Mouse (Mus musculus) spleen, embryonic (tissue): Measurements from ENCODE around the gene Galnt17.

Experiments used
- CTCF ChIA-PET: fragments of 350-600 bp; sonication (Branson Sonifier 250); formaldehyde crosslinking; loops from one replicate; lab custom pipeline; 2022; lab: Charles Lee

The Galnt17 gene

DNA sequence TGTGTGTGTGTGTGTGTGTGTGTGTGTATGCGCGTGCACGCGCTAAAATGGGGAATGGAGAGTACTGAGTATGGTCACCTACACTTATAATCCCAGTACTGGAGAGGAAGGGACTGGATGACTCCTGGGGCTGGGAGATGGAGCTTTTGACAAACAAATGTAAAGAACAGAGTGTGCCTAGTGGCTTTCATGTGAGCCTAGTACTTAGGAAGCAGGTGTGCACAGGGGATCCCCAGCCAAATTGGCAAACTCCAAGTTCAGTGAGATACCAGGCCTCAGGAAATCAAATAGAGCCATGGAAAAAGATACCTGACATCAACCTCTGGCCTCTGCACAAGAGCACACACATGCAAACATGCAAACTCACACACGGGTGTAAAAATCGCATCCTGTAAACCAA lies 61.7 kb downstream of the Galnt17 start:
- CTCF ChIA-PET = no interaction called here

DNA sequence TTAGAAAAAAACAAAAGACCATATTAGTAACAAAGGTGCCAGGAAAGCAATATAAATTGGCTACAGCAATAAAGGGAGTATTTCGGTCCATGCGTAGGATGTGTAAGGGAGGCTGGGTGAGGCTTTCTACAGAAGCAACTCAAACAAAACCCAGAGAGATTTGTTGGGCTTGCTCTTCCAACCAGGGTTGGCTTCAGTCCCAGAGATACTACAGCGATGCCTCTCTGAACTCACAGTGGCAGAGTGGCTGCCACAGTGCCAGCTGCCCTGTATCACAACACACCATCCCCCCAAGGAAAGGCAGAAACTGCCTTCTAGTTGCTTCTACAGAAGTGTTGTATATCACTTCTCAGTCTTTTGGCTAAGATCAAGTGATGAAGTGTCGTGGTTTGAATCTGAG lies 66.6 kb downstream of the Galnt17 start:
- CTCF ChIA-PET = no interaction called here

- CTCF ChIA-PET = no interaction called here
These were observed 68.5 kb downstream of the Galnt17 start for GRCm38 (mm10) chr5:131239813-131240212.

DNA sequence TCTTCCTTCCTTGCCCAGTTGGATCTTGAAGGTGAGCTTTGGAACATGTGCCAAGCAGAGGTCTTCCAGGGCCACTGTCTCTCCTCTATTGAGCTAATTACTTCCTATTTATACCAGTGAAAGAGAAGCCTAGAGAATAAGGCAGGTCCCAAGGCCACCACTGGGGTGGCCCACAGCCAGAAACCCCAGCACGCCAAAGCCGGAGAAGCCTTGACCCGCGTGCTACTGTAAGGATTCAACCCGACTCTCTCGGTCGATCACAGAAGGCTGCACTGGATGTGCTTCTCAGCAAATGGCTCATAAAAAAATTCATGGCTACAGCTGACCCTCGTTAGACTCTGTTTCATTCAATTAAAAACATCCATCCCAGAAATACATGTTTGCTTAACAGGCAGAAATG lies 71.4 kb downstream of the Galnt17 start:
- CTCF ChIA-PET = no interaction called here

- CTCF ChIA-PET = no interaction called here
These were observed 74.5 kb downstream of the Galnt17 start for GRCm38 (mm10) chr5:131233828-131234227.

DNA sequence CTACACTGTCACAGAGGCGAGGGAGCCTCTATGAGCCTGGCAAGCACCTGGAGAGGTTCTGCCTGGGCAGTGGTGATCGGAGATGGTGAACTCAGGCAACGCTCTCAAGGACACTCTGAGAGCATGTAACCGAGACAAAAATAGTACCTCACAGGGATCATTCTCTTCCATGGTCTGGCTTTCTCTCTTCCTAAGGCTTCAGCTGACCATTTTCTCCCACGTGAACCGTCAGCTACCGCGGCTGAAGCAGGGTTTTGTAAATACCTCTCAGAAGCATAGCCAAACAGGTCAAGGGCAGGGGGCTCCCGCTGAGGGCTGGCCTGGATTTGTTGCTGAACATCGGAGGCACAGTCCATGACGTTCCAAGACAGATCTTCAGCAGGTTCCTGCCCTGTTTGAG lies 77.2 kb downstream of the Galnt17 start:
- CTCF ChIA-PET = no interaction called here

- CTCF ChIA-PET = no interaction called here
These were observed 78.6 kb downstream of the Galnt17 start for GRCm38 (mm10) chr5:131229744-131230143.

- CTCF ChIA-PET = no interaction called here
These were observed 84.9 kb downstream of the Galnt17 start for GRCm38 (mm10) chr5:131223416-131223815.

DNA sequence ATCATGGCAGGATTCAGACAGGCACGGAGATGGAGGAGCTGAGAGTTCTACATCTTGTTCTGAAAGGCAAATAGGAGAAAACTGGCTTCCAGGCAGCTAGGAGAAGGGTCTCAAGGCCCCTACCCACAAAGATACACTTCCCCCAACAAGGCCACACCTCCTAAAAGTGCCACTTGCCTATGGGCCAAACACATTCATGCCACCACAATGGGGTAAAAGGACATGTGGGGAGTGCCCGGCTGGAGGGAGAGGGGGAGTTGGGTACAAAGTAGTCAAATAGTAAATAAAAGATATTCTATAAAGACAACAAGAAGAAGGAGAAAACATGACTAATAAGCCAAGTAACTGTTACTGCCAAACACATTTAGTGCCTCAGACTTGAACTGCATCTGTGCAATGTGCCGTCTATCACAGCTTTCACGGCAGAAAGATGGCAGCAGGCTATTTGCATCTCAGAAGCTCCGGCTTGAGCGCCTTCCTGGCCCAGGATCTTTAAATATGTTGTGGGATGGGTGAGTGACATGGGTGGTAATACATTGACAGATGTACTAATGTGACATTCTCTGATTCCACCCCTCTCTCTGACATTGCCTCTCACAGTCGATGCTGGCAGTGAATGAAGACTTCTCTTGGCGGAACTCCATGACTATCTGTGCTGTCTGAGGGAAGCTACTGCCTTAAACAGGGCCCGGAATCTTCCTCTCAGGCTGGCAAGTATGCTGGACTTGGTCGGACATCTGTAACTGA lies 85.6 kb downstream of the Galnt17 start:
- CTCF ChIA-PET = no interaction called here

- CTCF ChIA-PET = no interaction called here
These were observed 90.1 kb downstream of the Galnt17 start for GRCm38 (mm10) chr5:131218221-131218620.

DNA sequence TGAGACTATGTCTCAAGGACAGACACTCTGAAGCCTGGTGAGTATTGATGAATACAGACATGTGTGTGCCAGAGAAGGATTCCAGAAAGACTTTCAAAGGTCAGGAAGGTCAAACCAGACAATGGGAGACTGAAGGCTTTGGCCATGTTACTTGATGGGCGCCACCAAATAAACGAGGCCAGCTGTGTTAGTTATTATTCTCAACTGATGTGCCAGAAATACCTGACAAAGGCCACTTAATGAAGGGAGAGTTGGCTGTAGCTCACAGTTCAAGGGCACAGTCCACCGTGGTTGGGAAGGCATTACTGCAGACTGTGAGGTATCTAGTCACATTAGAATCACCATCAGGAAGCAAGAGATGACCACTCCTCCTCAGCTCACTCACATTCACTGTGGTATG lies 96.7 kb downstream of the Galnt17 start:
- CTCF ChIA-PET = no interaction called here

DNA sequence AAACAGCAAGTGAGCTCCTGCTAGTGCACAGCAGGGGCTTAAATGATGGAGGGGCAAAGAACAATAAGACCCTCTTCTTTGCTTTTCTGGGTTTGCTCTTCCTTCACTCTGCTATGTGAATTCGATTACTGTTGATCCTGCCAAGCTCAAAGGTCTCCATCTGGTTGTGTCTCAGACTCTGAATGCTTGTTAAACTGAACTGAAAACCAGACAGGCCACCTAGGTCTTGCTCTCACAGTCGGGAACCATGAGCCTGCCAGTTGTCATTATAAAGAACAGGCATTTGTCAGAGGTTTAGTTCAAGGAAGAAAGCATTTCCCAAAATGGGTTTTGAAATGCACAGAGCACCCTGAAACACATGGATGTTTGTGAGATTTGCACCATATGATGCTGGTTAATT lies 107.2 kb downstream of the Galnt17 start:
- CTCF ChIA-PET = no interaction called here

DNA sequence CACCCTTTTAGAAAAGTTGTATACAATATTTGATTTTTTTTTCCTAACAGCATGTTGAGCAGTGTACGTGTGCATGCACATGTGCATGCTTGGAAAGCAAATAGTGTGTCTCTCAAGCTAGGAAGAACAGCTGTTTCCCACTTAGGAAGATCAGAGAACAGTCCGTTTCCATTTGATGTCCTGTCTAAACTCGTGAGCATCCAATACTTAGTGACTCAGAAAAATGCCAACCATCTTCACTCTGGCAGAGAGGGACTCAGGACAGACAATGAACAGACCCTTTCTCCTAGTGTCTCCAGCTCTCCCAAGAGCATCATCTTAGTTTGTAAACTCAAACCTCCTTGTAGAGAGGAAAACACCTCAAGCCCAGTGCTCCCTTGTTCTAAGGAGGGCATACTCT lies 116.0 kb downstream of the Galnt17 start:
- CTCF ChIA-PET = no interaction called here

GRCm38 (mm10) chr5:131184566-131184965 lies 123.7 kb downstream of the Galnt17 start:
- CTCF ChIA-PET = no interaction called here

DNA sequence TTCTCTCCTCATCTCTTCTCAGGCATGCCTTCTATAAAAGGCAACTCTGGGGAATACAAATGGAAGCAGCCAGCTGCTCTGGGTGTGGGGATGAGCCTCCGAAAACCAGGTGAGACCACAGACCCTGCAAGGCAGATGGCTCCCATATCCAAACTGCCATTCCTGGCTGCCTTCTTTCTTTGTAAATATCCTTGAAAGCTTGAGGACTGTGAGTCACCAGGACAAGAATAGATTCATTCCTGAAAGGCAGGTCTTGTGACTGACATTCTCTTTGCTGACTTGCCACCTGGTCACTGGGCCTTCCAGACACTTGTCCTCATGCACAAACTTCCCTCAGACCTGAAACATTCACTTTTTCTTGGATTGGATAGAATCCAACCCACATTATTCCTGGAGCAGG lies 127.1 kb downstream of the Galnt17 start:
- CTCF ChIA-PET = no interaction called here

DNA sequence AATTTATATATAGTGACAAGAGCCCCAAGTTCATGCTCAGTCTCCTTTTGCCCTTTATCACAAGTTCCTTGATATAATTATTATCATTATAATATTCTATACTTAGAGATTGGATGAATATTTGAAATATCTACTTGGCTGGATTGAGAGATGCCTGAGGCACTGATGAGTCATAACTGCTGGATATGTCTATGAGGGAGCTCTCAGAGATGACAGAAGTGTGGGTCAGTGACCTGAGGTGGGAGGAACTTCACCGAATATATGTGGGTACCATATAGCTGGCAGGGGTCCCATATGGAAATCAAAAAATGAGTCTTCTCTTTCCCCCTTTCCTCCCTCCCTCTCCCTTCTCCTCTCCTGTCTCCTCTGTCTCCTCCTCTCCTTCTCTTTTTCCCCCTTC lies 127.5 kb downstream of the Galnt17 start:
- CTCF ChIA-PET = no interaction called here

DNA sequence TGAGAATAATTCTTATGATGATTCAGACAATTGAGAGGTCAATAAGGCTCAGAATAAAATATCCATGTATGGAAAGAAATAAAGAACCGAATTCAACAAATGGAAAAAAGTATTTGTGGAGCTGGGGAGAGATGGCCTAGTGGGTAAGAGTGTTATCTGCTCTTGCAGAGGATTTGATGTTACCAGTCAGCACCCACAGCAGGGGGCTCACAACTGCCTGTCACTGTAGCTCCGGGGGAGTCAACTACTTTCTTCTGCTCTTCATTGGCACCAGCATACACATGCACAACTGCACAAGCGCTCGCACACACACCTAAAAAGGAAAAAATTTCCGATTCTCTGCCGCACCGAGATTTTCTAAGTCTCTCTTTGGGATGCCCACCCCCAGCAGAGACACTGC lies 130.4 kb downstream of the Galnt17 start:
- CTCF ChIA-PET = no interaction called here

GRCm38 (mm10) chr5:131177168-131177567 lies 131.1 kb downstream of the Galnt17 start:
- CTCF ChIA-PET = no interaction called here

GRCm38 (mm10) chr5:131169186-131169585 lies 139.1 kb downstream of the Galnt17 start:
- CTCF ChIA-PET = no interaction called here

- CTCF ChIA-PET = no interaction called here
These were observed 140.9 kb downstream of the Galnt17 start for GRCm38 (mm10) chr5:131167366-131167765.

- CTCF ChIA-PET = no interaction called here
These were observed 142.6 kb downstream of the Galnt17 start for GRCm38 (mm10) chr5:131165681-131166080.

- CTCF ChIA-PET = no interaction called here
These were observed 150.4 kb downstream of the Galnt17 start for GRCm38 (mm10) chr5:131157866-131158265.

GRCm38 (mm10) chr5:131156323-131156722 lies 152.0 kb downstream of the Galnt17 start:
- CTCF ChIA-PET = no interaction called here

GRCm38 (mm10) chr5:131142606-131143005 lies 165.7 kb downstream of the Galnt17 start:
- CTCF ChIA-PET = no interaction called here
